Mouse (Mus musculus): ENCODE measurements at regions not wholly inside any gene's neighbourhood (a gene's known extent, or its start where the extent isn't known, plus 50 kb on each side); places are given as distances from the start of the nearest gene placed in this dataset.

DNA sequence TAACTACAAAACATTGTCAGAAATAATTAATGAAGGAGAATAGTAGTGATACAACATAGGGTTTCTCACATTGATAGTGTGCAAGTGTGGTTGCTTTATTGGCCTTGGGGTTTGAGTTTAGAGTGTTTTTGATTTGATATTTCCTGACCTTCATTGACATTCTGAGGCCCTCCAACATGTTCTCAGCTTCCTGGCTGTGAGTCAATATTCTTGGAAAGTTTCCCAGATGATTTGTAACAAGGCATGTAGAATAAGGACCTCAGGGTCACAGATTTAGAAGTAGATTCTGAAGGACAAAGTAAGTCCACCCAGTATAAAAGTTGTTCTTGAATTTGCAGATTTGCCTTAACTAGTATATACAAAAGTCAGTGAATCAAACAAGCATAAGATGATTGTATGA, 969.7 kb upstream of the Pcdh9 start:
- DNase-seq = peak; percentile 37

DNA sequence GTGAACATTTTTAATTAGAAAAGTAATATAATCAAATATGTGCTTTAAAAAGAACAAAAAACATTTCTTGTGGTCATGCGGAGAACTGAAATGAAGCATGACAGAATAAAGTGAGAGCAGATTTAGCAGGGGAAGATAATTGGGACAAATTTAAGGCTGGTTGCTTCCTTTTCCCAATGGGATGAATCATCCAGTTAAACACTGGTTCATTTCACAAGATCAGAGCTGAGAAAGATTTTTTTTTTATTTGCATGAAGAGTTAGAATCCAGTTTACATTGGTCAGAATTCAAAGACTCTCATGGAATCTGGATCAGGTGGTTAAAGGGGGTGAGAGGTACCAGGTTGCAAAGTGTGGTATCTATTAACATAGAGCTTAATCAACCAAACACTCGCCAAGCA, 978.5 kb upstream of the Pcdh9 start:
- DNase-seq = no peak

DNA sequence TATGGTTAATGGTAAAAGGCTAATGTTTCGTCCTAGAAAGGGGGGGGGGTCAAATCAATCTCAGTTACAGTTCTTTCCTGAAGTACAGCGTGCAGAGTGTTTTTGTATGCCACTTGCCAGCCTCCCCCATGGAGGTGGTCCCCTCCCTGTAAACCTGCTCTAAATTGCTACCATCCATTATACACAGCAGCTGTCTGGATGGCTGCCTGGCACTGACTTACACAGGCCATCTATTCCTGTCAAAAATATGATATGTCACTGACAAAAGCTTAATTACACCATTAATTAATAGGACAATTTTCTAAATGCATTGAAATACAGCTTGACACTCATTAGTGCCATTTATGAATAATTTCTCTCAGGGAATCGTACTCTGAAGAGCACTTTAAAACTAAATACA, 995.0 kb upstream of the 4921530L21Rik start:
- no peak for DNase-seq

DNA sequence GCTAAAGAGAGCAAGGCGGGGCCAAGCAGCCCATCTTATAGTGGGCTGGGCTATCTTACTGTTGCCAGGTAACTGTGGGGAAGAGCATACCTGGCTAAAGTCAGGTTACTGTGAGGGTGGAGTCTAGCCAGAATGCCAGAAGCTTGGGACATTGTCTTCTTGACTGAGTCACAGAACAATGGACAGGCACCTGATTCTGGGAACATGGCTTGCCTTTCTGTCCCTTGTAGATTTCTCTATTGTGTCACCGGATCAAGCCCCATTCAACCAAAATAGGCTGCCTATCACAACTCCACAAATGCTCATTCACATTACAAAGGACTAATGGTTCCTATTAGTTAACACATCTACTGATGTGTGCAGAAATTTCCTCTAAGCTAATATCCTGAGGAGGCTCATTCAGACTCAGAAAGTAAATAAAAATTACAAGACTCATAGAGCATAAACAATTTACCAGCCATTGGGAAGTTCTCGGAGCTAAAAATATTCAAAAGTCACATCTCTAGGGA, 985.7 kb upstream of the 4921530L21Rik start:
- no peak for DNase-seq

DNA sequence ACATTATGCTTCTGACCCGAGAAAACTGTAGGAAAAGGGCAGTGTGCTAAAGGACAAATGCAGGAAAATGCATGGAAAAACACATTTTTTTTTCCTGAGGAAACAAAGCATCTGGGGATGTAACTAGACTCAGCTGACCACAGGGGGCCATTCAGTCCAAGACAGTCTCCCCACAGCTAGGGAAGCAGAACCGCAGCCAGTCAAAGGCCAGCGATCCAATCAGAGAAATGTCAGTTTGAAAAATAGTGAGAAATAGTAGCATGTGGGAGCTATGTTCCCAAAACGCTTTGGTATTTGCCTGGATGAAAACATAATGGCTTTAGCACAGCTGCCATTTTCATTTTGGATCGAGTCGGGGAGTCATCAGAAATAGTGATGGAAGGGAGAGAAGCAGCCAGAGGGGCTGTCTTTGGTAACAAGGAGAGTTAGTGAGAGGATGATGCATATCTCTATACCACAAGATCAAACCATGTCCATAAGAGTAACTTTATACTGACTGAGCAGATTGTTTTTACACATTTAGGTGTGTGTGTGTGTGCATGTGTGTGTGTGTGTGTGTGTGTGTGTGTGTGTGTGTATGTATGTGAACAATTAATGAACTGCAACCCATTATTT, 982.3 kb upstream of the 4921530L21Rik start:
- DNase-seq = no peak

DNA sequence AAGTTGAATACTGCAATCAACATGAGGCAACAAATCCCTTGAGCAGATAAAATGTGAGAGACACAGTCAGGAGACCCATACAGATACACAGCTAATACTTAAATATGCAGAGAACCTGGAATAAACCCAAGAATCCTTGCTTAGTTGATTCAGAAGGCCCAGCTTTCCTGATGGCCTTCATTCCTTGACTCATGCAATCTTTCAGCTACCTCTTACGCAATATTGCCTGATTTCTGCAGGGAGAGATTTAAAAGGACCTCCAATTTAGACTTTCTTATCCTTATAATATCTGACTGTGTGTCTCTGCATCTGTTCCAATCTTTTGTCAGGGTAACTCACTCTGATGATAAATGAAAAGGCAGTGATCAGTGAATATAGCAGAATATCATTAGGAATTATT, 968.7 kb upstream of the 4921530L21Rik start:
- peak; percentile 9 for DNase-seq

DNA sequence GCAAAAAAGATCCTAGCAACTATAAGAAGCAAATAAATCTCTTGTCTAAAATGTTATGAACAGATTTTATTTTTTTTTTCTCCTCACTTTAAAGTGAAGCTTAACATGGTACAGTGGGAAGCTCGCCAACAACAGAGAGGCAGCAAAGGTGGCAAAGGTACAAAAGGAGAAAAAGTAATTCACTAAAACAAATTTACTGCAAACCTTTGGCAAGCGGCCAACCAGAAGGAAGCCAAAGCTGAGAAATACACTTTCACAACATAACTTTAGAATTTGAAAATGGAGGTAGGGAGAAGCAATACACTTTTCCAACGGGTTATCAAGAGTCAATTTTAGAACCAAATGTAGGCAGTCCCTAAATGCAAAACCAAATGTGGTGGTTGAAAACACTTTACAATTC, 939.6 kb upstream of the 4921530L21Rik start:
- DNase-seq = peak; percentile 53

All from adrenal gland, postnatal 10 days (tissue).